Mouse (Mus musculus) A20 (cell line): ENCODE measurements around the gene Zyg11b.

Experiments
- DNase-seq: peaks from one replicate; pipeline ENCODE4 v3.0.0-alpha.2; 2011; ENCODE audit warnings: low read depth, low spot score

Gene Zyg11b

GRCm38 (mm10) chr4:108318649-108319615 is 18.0 kb upstream of the Zyg11b start:
- DNase-seq = peak; percentile 84

- no peak for DNase-seq
Observed at GRCm38 (mm10) chr4:108317656-108318605, 17.0 kb upstream of the Zyg11b start.

- no peak for DNase-seq
Observed at GRCm38 (mm10) chr4:108314041-108314440, 13.1 kb upstream of the Zyg11b start.

- peak; percentile 56 for DNase-seq
Observed at GRCm38 (mm10) chr4:108310706-108311105, 9.8 kb upstream of the Zyg11b start.

GRCm38 (mm10) chr4:108302296-108302890 is 1.5 kb upstream of the Zyg11b start:
- no peak for DNase-seq

- no peak for DNase-seq
Observed at GRCm38 (mm10) chr4:108300266-108300665, 630 bp downstream of the Zyg11b start.

- DNase-seq = no peak
Observed at GRCm38 (mm10) chr4:108276973-108277372, 23.9 kb downstream of the Zyg11b start.

GRCm38 (mm10) chr4:108272286-108272685 is 28.6 kb downstream of the Zyg11b start:
- DNase-seq = no peak

- DNase-seq = no peak
Observed at GRCm38 (mm10) chr4:108265774-108266173, 35.1 kb downstream of the Zyg11b start.

GRCm38 (mm10) chr4:108253317-108253716 is 47.6 kb downstream of the Zyg11b start:
- DNase-seq = peak; percentile 12

GRCm38 (mm10) chr4:108250501-108250900 is 50.4 kb downstream of the Zyg11b start:
- DNase-seq = no peak

- DNase-seq = no peak
Observed at GRCm38 (mm10) chr4:108249314-108249713, 51.6 kb downstream of the Zyg11b start.

- no peak for DNase-seq
Observed at GRCm38 (mm10) chr4:108233654-108234053, 67.2 kb downstream of the Zyg11b start.

GRCm38 (mm10) chr4:108225341-108225872 is 75.5 kb downstream of the Zyg11b start:
- DNase-seq = no peak

- DNase-seq = no peak
Observed at GRCm38 (mm10) chr4:108222507-108222906, 78.4 kb downstream of the Zyg11b start.

- no peak for DNase-seq
Observed at GRCm38 (mm10) chr4:108219019-108219418, 81.9 kb downstream of the Zyg11b start.

- DNase-seq = no peak
Observed at GRCm38 (mm10) chr4:108217332-108218179, 83.3 kb downstream of the Zyg11b start, which contains the start of gene Zyg11a. Gene Zyg11a (minus strand): TSS chr4:108218048.

GRCm38 (mm10) chr4:108213023-108213422 is 87.9 kb downstream of the Zyg11b start:
- no peak for DNase-seq

- no peak for DNase-seq
Observed at GRCm38 (mm10) chr4:108204629-108205028, 96.3 kb downstream of the Zyg11b start.

GRCm38 (mm10) chr4:108199236-108199635 is 101.7 kb downstream of the Zyg11b start:
- DNase-seq = no peak
